Mouse (Mus musculus): Measurements from ENCODE around the gene Gtpbp8. TPM values are rescaled to one million over a fixed set of nuclear protein-coding genes. Genes with fewer than 3 reads are reported as not detected.

Gene Gtpbp8
- polyA plus RNA-seq, 2 experiments: 12.5 to 27.2 TPM

GRCm38 (mm10) chr16:44719349-44719748 is 26.8 kb downstream of the Gtpbp8 start:
- Histone ChIP-seq H3K9me3 (ENCODE audit: control insufficient read depth, low read length) (no peaks in the 10 kb centered on the region), H3K4me2 (replicated peaks; ENCODE audit: low read depth, low read length, severe bottlenecking) (no peak overlapping the region), H3K27ac (replicated peaks; ENCODE audit: low read depth, low read length) (no peak overlapping the region), H3K4me3 (replicated peaks; ENCODE audit: low read length) (no peak overlapping the region), H3K9ac (ENCODE audit: low read depth, low read length, severe bottlenecking) (no peak overlapping the region), H3K27me3 (ENCODE audit: control insufficient read depth, insufficient read depth, low read length) (no peaks in the 10 kb centered on the region), H3K36me3 (ENCODE audit: control insufficient read depth, insufficient read depth, low read length) (peaks cover 9% of the 10 kb centered on the region; the same call in 1 of the 2 replicates), H3K4me1 (ENCODE audit: control insufficient read depth, insufficient read depth, low read length) (peaks cover 10% of the 10 kb centered on the region; the same call in 1 of the 2 replicates)
- 89% methylated on average over 7 of the region's 7 CpGs for WGBS
- no peak for ATAC-seq (ENCODE audit: low FRiP score, low read depth)
- DNase-seq (ENCODE audit: low spot score): no peak
- TF ChIP-seq POLR2A (IDR thresholded peaks at IDR 0.05; ENCODE audit: borderline replicate concordance, extremely low read depth, insufficient read depth, insufficient read length): no peak

GRCm38 (mm10) chr16:44717838-44718237 is 28.3 kb downstream of the Gtpbp8 start:
- Histone ChIP-seq H3K9me3 (ENCODE audit: control insufficient read depth, low read length) (no peaks in the 10 kb centered on the region), H3K36me3 (ENCODE audit: control insufficient read depth, insufficient read depth, low read length) (peaks cover 9% of the 10 kb centered on the region; the same call in 1 of the 2 replicates), H3K4me2 (replicated peaks; ENCODE audit: low read depth, low read length, severe bottlenecking) (no peak overlapping the region), H3K27ac (replicated peaks; ENCODE audit: low read depth, low read length) (no peak overlapping the region), H3K9ac (ENCODE audit: low read depth, low read length, severe bottlenecking) (no peak overlapping the region), H3K4me3 (replicated peaks; ENCODE audit: low read length) (no peak overlapping the region), H3K27me3 (ENCODE audit: control insufficient read depth, insufficient read depth, low read length) (no peaks in the 10 kb centered on the region), H3K4me1 (ENCODE audit: control insufficient read depth, insufficient read depth, low read length) (peaks cover 6% of the 10 kb centered on the region; the same call in 1 of the 2 replicates)
- ATAC-seq (ENCODE audit: low FRiP score, low read depth) (no peak), DNase-seq (ENCODE audit: low spot score) (no peak)
- 77% methylated on average over 2 of the region's 2 CpGs for WGBS
- no peak for TF ChIP-seq POLR2A (IDR thresholded peaks at IDR 0.05; ENCODE audit: borderline replicate concordance, extremely low read depth, insufficient read depth, insufficient read length)

- no peaks in the 10 kb centered on the region for H3K9me3 ChIP-seq (ENCODE audit: control insufficient read depth, low read length)
- H3K4me3 ChIP-seq (replicated peaks; ENCODE audit: low read length): no peak overlapping the region
- no peaks in the 10 kb centered on the region for H3K27me3 ChIP-seq (ENCODE audit: control insufficient read depth, insufficient read depth, low read length)
- peaks cover 6% of the 10 kb centered on the region; the same call in 1 of the 2 replicates for H3K4me1 ChIP-seq (ENCODE audit: control insufficient read depth, insufficient read depth, low read length)
- H3K36me3 ChIP-seq (ENCODE audit: control insufficient read depth, insufficient read depth, low read length): peaks cover 9% of the 10 kb centered on the region; the same call in 1 of the 2 replicates
- H3K27ac ChIP-seq (replicated peaks; ENCODE audit: low read depth, low read length): no peak overlapping the region
- H3K9ac ChIP-seq (ENCODE audit: low read depth, low read length, severe bottlenecking): no peak overlapping the region
- no peak for TF ChIP-seq POLR2A (IDR thresholded peaks at IDR 0.05; ENCODE audit: borderline replicate concordance, extremely low read depth, insufficient read depth, insufficient read length)
- ATAC-seq (ENCODE audit: low FRiP score, low read depth): peak; percentile 41; the same call in 1 of the 2 replicates
- no peak for DNase-seq (ENCODE audit: low spot score)
- H3K4me2 ChIP-seq (replicated peaks; ENCODE audit: low read depth, low read length, severe bottlenecking): no peak overlapping the region
- WGBS: 74% methylated on average over 2 of the region's 2 CpGs
Measured at GRCm38 (mm10) chr16:44717141-44717634, 29.0 kb downstream of the Gtpbp8 start.

- WGBS: 37% methylated on average over 10 of the region's 10 CpGs
- Histone ChIP-seq H3K9me3 (ENCODE audit: control insufficient read depth, low read length) (no peaks in the 10 kb centered on the region), H3K36me3 (ENCODE audit: control insufficient read depth, insufficient read depth, low read length) (peaks cover 9% of the 10 kb centered on the region; the same call in 1 of the 2 replicates), H3K9ac (ENCODE audit: low read depth, low read length, severe bottlenecking) (no peak overlapping the region), H3K4me1 (ENCODE audit: control insufficient read depth, insufficient read depth, low read length) (peaks cover 6% of the 10 kb centered on the region; the same call in 1 of the 2 replicates), H3K27ac (replicated peaks; ENCODE audit: low read depth, low read length) (peak overlapping the region; percentile 22), H3K4me2 (replicated peaks; ENCODE audit: low read depth, low read length, severe bottlenecking) (no peak overlapping the region), H3K4me3 (replicated peaks; ENCODE audit: low read length) (no peak overlapping the region), H3K27me3 (ENCODE audit: control insufficient read depth, insufficient read depth, low read length) (no peaks in the 10 kb centered on the region)
- peak; percentile 80 for ATAC-seq (ENCODE audit: low FRiP score, low read depth)
- peak; percentile 69 for DNase-seq (ENCODE audit: low spot score)
- no peak for TF ChIP-seq POLR2A (IDR thresholded peaks at IDR 0.05; ENCODE audit: borderline replicate concordance, extremely low read depth, insufficient read depth, insufficient read length)
Measured at GRCm38 (mm10) chr16:44716305-44717140, 29.6 kb downstream of the Gtpbp8 start.

- peak overlapping the region; percentile 17; the same call in 1 of the 2 replicates for H3K9ac ChIP-seq (ENCODE audit: low read depth, low read length, severe bottlenecking)
- peaks cover 24% of the 10 kb centered on the region for H3K4me1 ChIP-seq (ENCODE audit: control insufficient read depth, insufficient read depth, low read length)
- no peak for TF ChIP-seq POLR2A (IDR thresholded peaks at IDR 0.05; ENCODE audit: borderline replicate concordance, extremely low read depth, insufficient read depth, insufficient read length)
- H3K4me2 ChIP-seq (replicated peaks; ENCODE audit: low read depth, low read length, severe bottlenecking): no peak overlapping the region
- no peak overlapping the region for H3K4me3 ChIP-seq (replicated peaks; ENCODE audit: low read length)
- no peaks in the 10 kb centered on the region for H3K36me3 ChIP-seq (ENCODE audit: control insufficient read depth, insufficient read depth, low read length)
- H3K27ac ChIP-seq (replicated peaks; ENCODE audit: low read depth, low read length): peak overlapping the region; percentile 89
- H3K9me3 ChIP-seq (ENCODE audit: control insufficient read depth, low read length): no peaks in the 10 kb centered on the region
- DNase-seq (ENCODE audit: low spot score): peak; percentile 58
- ATAC-seq (ENCODE audit: low FRiP score, low read depth): peak; percentile 81
- no peaks in the 10 kb centered on the region for H3K27me3 ChIP-seq (ENCODE audit: control insufficient read depth, insufficient read depth, low read length)
- 25% methylated on average over 4 of the region's 4 CpGs for WGBS
Measured at GRCm38 (mm10) chr16:44703458-44703857, 42.7 kb downstream of the Gtpbp8 start.

All from limb, embryonic 14.5 days (tissue).